Mouse (Mus musculus): ENCODE measurements around the gene 9130230L23Rik.

- no peak for TF ChIP-seq CTCF (IDR thresholded peaks at IDR 0.05)
- TF ChIP-seq EP300 (IDR thresholded peaks at IDR 0.05), result no peak
Measured at GRCm38 (mm10) chr5:65959893-65960596, 44.0 kb downstream of the 9130230L23Rik start.
